Mouse (Mus musculus): Measurements from ENCODE around the gene Eif4b. TPM values are rescaled to one million over a fixed set of nuclear protein-coding genes. Genes with fewer than 3 reads are reported as not detected.
A peak's percentile ranks its signal among the peaks of the same experiment; 100 is the strongest.
"Not testable (repeated sequence)": the region's sequence is repeated elsewhere in the genome, so short reads cannot be mapped to it uniquely, and the experiment has no call there.

The Eif4b gene
- total RNA-seq, 2 experiments from 2014 or later: 167 to 168 TPM

- DNase-seq (ENCODE audit: low spot score in 2 of 2): no peak
- intact Hi-C loops (cut with DNase I): no loop called here
Observed at GRCm38 (mm10) chr15:102072963-102073558, 512 bp upstream of the Eif4b start.

GRCm38 (mm10) chr15:102074070-102074731 is 628 bp downstream of the Eif4b start:
- peak; percentile 64 to 68 for DNase-seq (ENCODE audit: low spot score in 2 of 2)
- intact Hi-C loops (cut with DNase I): no loop called here

- intact Hi-C loops (cut with DNase I): no loop called here
- DNase-seq (ENCODE audit: low spot score in 2 of 2): no peak
Observed at GRCm38 (mm10) chr15:102074876-102075585, 1.5 kb downstream of the Eif4b start.

GRCm38 (mm10) chr15:102077111-102077677 is 3.6 kb downstream of the Eif4b start:
- DNase-seq (ENCODE audit: low spot score in 2 of 2): no peak
- intact Hi-C loops (cut with DNase I): no loop called here

- intact Hi-C loops (cut with DNase I): no loop called here
- no peak for DNase-seq (ENCODE audit: low spot score in 2 of 2)
Observed at GRCm38 (mm10) chr15:102079221-102079620, 5.6 kb downstream of the Eif4b start.

- intact Hi-C loops (cut with DNase I); DNase-seq (ENCODE audit: low spot score in 2 of 2): not testable (repeated sequence)
Observed at GRCm38 (mm10) chr15:102079924-102080323, 6.4 kb downstream of the Eif4b start.

GRCm38 (mm10) chr15:102080429-102080828 is 6.9 kb downstream of the Eif4b start:
- no peak for DNase-seq (ENCODE audit: low spot score in 2 of 2)
- intact Hi-C loops (cut with DNase I): no loop called here

GRCm38 (mm10) chr15:102082148-102082547 is 8.6 kb downstream of the Eif4b start:
- no peak for DNase-seq (ENCODE audit: low spot score in 2 of 2)
- intact Hi-C loops (cut with DNase I): no loop called here

GRCm38 (mm10) chr15:102083028-102083427 is 9.5 kb downstream of the Eif4b start:
- DNase-seq (ENCODE audit: low spot score in 2 of 2): no peak
- intact Hi-C loops (cut with DNase I): no loop called here

- intact Hi-C loops (cut with DNase I): no loop called here
- DNase-seq (ENCODE audit: low spot score in 2 of 2): no peak
Observed at GRCm38 (mm10) chr15:102089914-102090585, 16.5 kb downstream of the Eif4b start.

GRCm38 (mm10) chr15:102091063-102091679 is 17.6 kb downstream of the Eif4b start:
- no peak for DNase-seq (ENCODE audit: low spot score in 2 of 2)
- intact Hi-C loops (cut with DNase I): no loop called here

- intact Hi-C loops (cut with DNase I): no loop called here
- DNase-seq (ENCODE audit: low spot score in 2 of 2): no peak
Observed at GRCm38 (mm10) chr15:102091688-102092087, 18.1 kb downstream of the Eif4b start.

- intact Hi-C loops (cut with DNase I): no loop called here
- no peak for DNase-seq (ENCODE audit: low spot score in 2 of 2)
Observed at GRCm38 (mm10) chr15:102092222-102092621, 18.6 kb downstream of the Eif4b start.

- intact Hi-C loops (cut with DNase I): no loop called here
- no peak for DNase-seq (ENCODE audit: low spot score in 2 of 2)
Observed at GRCm38 (mm10) chr15:102094157-102094556, 20.6 kb downstream of the Eif4b start.

GRCm38 (mm10) chr15:102094988-102095387 is 21.4 kb downstream of the Eif4b start:
- intact Hi-C loops (cut with DNase I): no loop called here
- DNase-seq (ENCODE audit: low spot score in 2 of 2): no peak

GRCm38 (mm10) chr15:102097147-102097915 is 23.8 kb downstream of the Eif4b start:
- DNase-seq (ENCODE audit: low spot score in 2 of 2): no peak

GRCm38 (mm10) chr15:102097991-102098555 is 24.5 kb downstream of the Eif4b start:
- intact Hi-C loops (cut with DNase I): no loop called here

More at GRCm38 (mm10) chr15:102097147-102097915, 23.8 kb downstream of the Eif4b start:
- intact Hi-C loops (cut with DNase I): no loop called here

GRCm38 (mm10) chr15:102099260-102099659 is 25.7 kb downstream of the Eif4b start:
- intact Hi-C loops (cut with DNase I): no loop called here
- no peak for DNase-seq (ENCODE audit: low spot score in 2 of 2)

More at GRCm38 (mm10) chr15:102097991-102098555, 24.5 kb downstream of the Eif4b start:
- DNase-seq (ENCODE audit: low spot score in 2 of 2): no peak

All from left cerebral cortex, postnatal 14 days (tissue).